Mouse (Mus musculus) heart, postnatal 0 days (tissue): ENCODE data around the gene Gstt1. TPM values are rescaled to one million over a fixed set of nuclear protein-coding genes. Genes with fewer than 3 reads are reported as not detected.
"Not testable (repeated sequence)": the region's sequence is repeated elsewhere in the genome, so short reads cannot be mapped to it uniquely, and the experiment has no call there.

Experiments
- ATAC-seq: fragments of 200-750 bp; cut with Nextera tagmentation; 2 replicates; pipeline ENCODE4 v1.8.0; 2017; ENCODE audit warnings: low read depth, moderate number of reproducible peaks, moderate library complexity; ENCODE audit not compliant: insufficient read depth
- DNase-seq: peaks from one replicate; pipeline ENCODE4 v3.0.0-alpha.2; 2016; ENCODE audit warnings: low spot score
- H3K27ac ChIP-seq: fragments of 300-500 bp; sonication (generic); 2 replicates; pipeline ENCODE4 v1.5.1; 2014; ENCODE audit warnings: low read depth, mild to moderate bottlenecking
- H3K27me3 ChIP-seq: fragments of 300-500 bp; sonication (generic); 2 replicates; pipeline ENCODE4 v1.6.1; 2014; ENCODE audit warnings: low read length, mixed read lengths; ENCODE audit not compliant: control insufficient read depth, insufficient read depth
- H3K36me3 ChIP-seq: fragments of 300-500 bp; sonication (generic); replicated peaks from 2 replicates; pipeline ENCODE4 v1.6.1; 2014; ENCODE audit warnings: low read length, mixed read lengths; ENCODE audit not compliant: control insufficient read depth, insufficient read depth
- H3K4me1 ChIP-seq: fragments of 300-500 bp; sonication (generic); 2 replicates; pipeline ENCODE4 v1.6.1; 2014; ENCODE audit warnings: antibody characterized with exemption; ENCODE audit not compliant: control insufficient read depth, insufficient read depth
- H3K4me2 ChIP-seq: fragments of 300-500 bp; sonication (generic); 2 replicates; pipeline ENCODE4 v1.6.1; 2014; ENCODE audit warnings: low read depth, mild to moderate bottlenecking, low read length, moderate library complexity
- H3K4me3 ChIP-seq: fragments of 300-500 bp; sonication (generic); 2 replicates; pipeline ENCODE4 v1.5.1; 2014; ENCODE audit warnings: low read depth, low read length
- H3K9ac ChIP-seq: fragments of 300-500 bp; sonication (generic); replicated peaks from 2 replicates; pipeline ENCODE4 v1.6.1; 2014; ENCODE audit warnings: low read depth, low read length, mixed read lengths
- H3K9me3 ChIP-seq: fragments of 300-500 bp; sonication (generic); replicated peaks from 2 replicates; pipeline ENCODE4 v1.6.1; 2016; ENCODE audit warnings: low read length; ENCODE audit not compliant: control insufficient read depth
- CTCF ChIP-seq: IDR thresholded peaks from 2 replicates; pipeline ENCODE4 v1.5.1; 2016; ENCODE audit warnings: antibody characterized with exemption, control low read depth, low read depth
- EP300 ChIP-seq: IDR thresholded peaks from 2 replicates; pipeline ENCODE4 v1.6.1; 2016; ENCODE audit warnings: antibody characterized with exemption, low read depth
- WGBS: fragments of 180-500 bp; shearing (Covaris S2); extraction: QIAGEN DNeasy Blood & Tissue Kit; methylation state at CpG from one replicate; pipeline ENCODE4 v1.1.7; 2014; 5-methylcytosine and 5-hydroxymethylcytosine counted together
- polyA plus RNA-seq: library from polyadenylated mRNA; unstranded; fragments of >200 nt; fragmentation: Nextera tagmentation; extraction: Ambion mirVana; gene quantifications from 2 replicates; pipeline ENCODE4 v1.2.1, GENCODE M21; 2015
- total RNA-seq: library from RNA; depleted of rRNA; stranded (reverse); fragments of >200 nt; gene quantifications from 2 replicates; pipeline ENCODE4 v1.2.3, GENCODE M21; 2014; ENCODE audit warnings: low replicate concordance; rRNA removed

The Gstt1 gene
- total RNA-seq (12.9 and 20.0 TPM in 2 replicates), polyA plus RNA-seq (7.6 and 10.1 TPM in 2 replicates)

DNA sequence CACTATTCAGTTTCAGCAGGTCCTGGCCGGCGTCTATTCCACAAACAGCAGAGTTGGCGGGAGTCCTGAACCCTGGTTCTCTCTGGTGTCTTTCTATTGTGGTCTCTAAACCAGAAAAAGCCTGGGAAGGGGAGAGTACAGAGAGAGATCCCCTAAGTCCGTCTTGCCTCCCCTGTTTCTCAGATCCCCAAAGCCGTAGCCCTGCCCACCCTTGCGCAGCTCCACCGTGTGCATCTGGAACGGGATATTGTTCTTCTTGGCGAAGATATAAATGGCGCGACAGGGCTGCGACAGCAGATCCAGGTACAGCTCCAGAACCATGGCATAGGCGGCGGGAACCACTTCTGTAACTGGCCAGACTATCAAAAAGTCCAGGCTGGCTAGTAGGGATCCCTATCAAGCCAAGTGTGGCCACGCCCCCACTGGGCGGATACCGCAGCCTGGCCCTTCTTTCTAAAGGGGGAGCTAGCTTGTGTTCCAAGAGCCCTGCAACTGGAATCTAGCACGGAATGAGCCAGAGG is at the start of gene Gstt1:
Gene Gstt1, minus strand, starts transcription at position 409 of the 521 bp plus-strand sequence.
- peak within 1 kb of the TSS; percentile 50 for H3K9ac ChIP-seq
- peaks cover 7% of the 10 kb centered on the region for H3K4me1 ChIP-seq
- no peak within 1 kb of the TSS for H3K27ac ChIP-seq
- no peak for TF ChIP-seq CTCF
- no peak for TF ChIP-seq EP300
- no peaks in the 10 kb centered on the region for H3K36me3 ChIP-seq
- peak within 1 kb of the TSS; percentile 58 for H3K4me3 ChIP-seq
- no peaks in the 10 kb centered on the region for H3K9me3 ChIP-seq
- peak within 1 kb of the TSS; percentile 92 for H3K4me2 ChIP-seq
- DNase-seq (no peak), ATAC-seq (0 out of 2 replicates have a peak, but pooled peaks have one; percentile 20)
- WGBS, result 1% methylated on average over 18 of the region's 18 CpGs
- H3K27me3 ChIP-seq, result no peaks in the 10 kb centered on the region

DNA sequence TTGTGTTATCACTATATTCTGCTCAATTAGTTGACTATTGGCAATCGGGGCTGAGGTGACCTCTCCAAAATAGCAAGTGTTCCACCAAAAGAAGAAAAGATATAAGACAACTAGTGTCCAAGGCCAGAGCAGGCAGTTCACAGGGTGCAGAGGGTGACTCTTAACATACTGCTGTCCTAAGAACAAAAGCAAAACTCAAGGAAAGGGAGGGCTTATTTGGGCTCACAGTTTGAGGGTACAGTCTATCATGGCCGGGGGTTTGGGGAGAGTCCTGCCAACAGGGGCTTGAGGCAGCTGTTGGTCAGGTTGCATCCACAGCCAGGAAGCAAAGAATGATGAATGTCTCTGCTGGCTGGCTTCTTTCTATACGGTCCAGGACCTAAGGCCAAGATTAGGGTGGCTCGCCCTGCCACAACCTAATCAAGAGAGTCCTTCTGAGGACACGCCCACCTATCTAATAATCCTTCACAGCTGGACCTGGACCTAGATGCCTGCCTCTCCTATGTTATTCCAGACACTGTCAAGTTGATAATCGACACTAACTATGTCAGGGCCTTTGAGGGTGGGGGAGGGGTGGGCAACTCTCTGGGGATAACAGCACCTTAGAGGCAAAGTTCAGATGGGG is 47.0 kb upstream of the Gstt1 start:
- WGBS, result 65% methylated on average over 6 of the region's 6 CpGs
- Histone ChIP-seq H3K4me1 (no peaks in the 10 kb centered on the region), H3K9me3 (no peaks in the 10 kb centered on the region), H3K4me2 (no peak overlapping the region), H3K36me3 (no peaks in the 10 kb centered on the region), H3K4me3 (no peak overlapping the region), H3K27ac (no peak overlapping the region), H3K27me3 (no peaks in the 10 kb centered on the region), H3K9ac (no peak overlapping the region)
- no peak for TF ChIP-seq CTCF
- TF ChIP-seq EP300, result no peak
- no peak for DNase-seq
- ATAC-seq, result no peak

DNA sequence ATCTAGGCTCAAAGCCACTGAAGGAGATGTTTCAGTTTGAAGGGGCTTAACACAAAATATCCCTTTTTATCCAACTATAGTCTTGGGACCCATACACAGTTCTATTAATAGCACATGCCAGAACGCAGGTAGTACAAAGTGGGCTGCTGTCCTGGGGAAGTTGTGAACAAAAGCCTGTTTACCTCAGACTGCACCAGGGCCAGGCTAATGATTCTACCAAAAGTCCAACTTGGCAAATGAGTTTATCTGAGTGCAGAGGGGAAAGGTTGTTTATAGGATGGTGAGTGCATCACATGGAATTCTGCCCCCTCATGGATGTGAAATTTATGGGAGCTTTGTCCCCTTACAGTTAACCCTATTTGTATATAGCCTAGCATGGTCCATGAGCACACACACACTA is 46.4 kb upstream of the Gstt1 start:
- Histone ChIP-seq H3K9me3 (no peaks in the 10 kb centered on the region), H3K4me2 (no peak overlapping the region), H3K27ac (no peak overlapping the region), H3K9ac (no peak overlapping the region), H3K4me3 (no peak overlapping the region), H3K36me3 (no peaks in the 10 kb centered on the region), H3K4me1 (no peaks in the 10 kb centered on the region), H3K27me3 (no peaks in the 10 kb centered on the region)
- no peak for TF ChIP-seq EP300
- ATAC-seq (no peak), DNase-seq (no peak)
- WGBS, result 31% methylated on average over 1 of the region's 1 CpGs

DNA sequence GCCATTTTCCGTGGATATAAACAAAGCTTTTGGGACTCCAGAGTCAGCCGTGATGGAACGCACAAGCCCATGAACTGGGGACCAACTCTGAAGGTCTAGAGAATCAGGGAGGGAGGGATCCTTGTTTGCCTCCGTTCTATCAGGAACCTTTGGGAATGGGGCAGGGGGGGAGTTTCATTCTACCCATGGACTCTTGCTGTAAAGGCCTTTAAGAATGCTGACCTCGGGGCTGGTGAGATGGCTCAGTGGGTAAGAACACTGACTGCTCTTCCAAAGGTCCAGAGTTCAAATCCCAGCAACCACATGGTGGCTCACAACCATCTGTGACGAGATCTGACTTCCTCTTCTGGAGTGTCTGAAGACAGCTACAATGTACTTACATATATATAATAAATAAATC is 45.5 kb upstream of the Gstt1 start:
- H3K27ac ChIP-seq, H3K4me2 ChIP-seq, DNase-seq, ATAC-seq, H3K9me3 ChIP-seq, H3K4me1 ChIP-seq, H3K36me3 ChIP-seq, H3K4me3 ChIP-seq, H3K9ac ChIP-seq, H3K27me3 ChIP-seq: not testable (repeated sequence)
- WGBS, result 73% methylated on average over 6 of the region's 6 CpGs

DNA sequence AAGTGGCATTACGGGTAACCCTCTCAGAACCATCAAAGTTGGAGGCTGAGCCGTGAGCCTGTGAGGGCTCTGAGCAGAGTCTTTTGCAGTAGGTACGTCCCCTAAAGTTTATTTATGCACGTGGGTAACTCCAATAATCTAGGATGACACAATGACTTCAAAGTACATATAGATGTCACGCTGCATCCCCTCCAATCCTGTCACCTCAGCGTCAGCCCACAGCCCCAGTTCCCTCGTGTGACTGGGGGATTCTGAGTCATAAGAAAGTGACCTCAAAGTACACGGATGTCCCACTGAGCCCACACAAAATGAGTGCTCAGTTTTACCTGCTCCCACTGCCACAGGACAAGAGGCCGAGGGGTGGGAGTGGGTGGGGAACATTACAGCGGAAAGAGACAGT is 40.7 kb upstream of the Gstt1 start:
- Histone ChIP-seq H3K4me3 (no peak overlapping the region), H3K4me1 (peaks cover 23% of the 10 kb centered on the region), H3K36me3 (no peaks in the 10 kb centered on the region), H3K27me3 (no peaks in the 10 kb centered on the region), H3K4me2 (no peak overlapping the region), H3K9me3 (no peaks in the 10 kb centered on the region), H3K27ac (no peak overlapping the region), H3K9ac (no peak overlapping the region)
- TF ChIP-seq CTCF (no peak), EP300 (no peak)
- ATAC-seq, result no peak
- 82% methylated on average over 10 of the region's 10 CpGs for WGBS
- no peak for DNase-seq
